Mouse (Mus musculus): Measurements from ENCODE around the gene Me1. TPM values are rescaled to one million over a fixed set of nuclear protein-coding genes. Genes with fewer than 3 reads are reported as not detected.

The Me1 gene
- total RNA-seq, 2 experiments from 2014 or later: 54.6 to 58.3 TPM

- peak; percentile 82 to 88 for DNase-seq (ENCODE audit: low spot score in 2 of 2)
- intact Hi-C loops (cut with DNase I): loop anchor here (2.0 kb wide), 1 partner anchor 106 kb away; the partner anchor contains the start of gene Dop1a
These were observed 123.0 kb downstream of the Me1 start for GRCm38 (mm10) chr9:86572636-86573291.

- DNase-seq (ENCODE audit: low spot score in 2 of 2): no peak
- intact Hi-C loops (cut with DNase I): loop anchor here (2.0 kb wide), 1 partner anchor 105 kb away; the partner anchor contains the start of gene Dop1a
These were observed 123.6 kb downstream of the Me1 start for GRCm38 (mm10) chr9:86572196-86572595.

GRCm38 (mm10) chr9:86571540-86572135, 124.1 kb downstream of the Me1 start, which contains the start of the genes Pgm3 and Rwdd2a:
Gene Pgm3, minus strand, starts transcription at chr9:86571842.
Gene Rwdd2a, plus strand, starts transcription at chr9:86571991.
- intact Hi-C loops (cut with DNase I): loop anchor here (2.0 kb wide), 1 partner anchor 105 kb away; the partner anchor contains the start of gene Dop1a
- DNase-seq (ENCODE audit: low spot score in 2 of 2): peak; percentile 96 to 97

DNA sequence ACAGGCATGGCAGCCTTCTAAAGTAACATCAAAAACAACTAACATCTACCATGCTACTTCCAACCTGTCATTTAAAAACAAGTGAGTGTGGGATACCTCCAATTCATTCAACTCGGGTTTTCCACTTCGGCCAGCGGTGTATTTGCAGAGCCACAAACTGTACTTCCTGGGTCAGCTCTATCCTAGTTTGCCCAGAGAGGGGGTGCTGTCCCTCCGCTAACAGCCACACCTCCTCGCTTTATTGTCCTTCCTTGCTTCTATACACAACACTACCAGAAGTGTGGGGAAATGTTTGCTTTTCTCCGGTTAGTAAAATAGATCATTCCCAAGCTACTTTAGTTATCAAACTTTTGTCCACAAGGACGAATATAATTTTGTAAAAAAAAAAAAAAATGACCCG, 124.8 kb downstream of the Me1 start:
- DNase-seq (ENCODE audit: low spot score in 2 of 2): no peak
- intact Hi-C loops (cut with DNase I): no loop called here

GRCm38 (mm10) chr9:86570261-86570890, 125.4 kb downstream of the Me1 start:
- no peak for DNase-seq (ENCODE audit: low spot score in 2 of 2)
- intact Hi-C loops (cut with DNase I): no loop called here

DNA sequence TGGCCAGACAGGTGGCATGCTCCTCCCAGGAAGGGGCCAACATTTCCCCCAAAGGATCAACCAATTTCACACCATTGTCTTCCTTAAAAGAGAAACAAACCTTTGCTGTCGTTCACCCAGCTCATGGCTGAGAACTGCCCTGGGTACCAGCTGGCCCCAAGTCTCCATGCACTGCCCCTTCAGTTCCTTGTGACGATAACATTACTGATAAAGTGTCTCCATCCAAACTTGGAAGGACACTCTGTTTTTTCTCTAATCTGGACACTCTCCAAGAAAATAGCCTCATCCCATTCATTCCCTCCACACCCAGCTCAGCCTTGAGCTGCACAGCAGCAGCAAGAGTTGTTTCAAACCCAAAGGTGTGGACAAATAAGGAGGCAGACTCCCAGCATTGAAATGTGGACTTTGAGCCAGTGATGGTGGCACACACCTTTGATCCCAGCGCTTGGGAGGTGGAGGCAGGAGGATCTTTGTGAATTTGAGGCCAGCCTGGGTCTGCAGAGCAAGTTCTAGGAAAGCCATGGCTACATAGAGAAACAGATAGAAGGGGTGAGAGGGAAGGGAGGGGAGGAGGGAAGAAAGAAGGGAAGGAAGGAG, 126.3 kb downstream of the Me1 start:
- intact Hi-C loops (cut with DNase I): no loop called here
- no peak for DNase-seq (ENCODE audit: low spot score in 2 of 2)

- DNase-seq (ENCODE audit: low spot score in 2 of 2): no peak
- intact Hi-C loops (cut with DNase I): no loop called here
These were observed 135.2 kb downstream of the Me1 start for GRCm38 (mm10) chr9:86560543-86560942.

DNA sequence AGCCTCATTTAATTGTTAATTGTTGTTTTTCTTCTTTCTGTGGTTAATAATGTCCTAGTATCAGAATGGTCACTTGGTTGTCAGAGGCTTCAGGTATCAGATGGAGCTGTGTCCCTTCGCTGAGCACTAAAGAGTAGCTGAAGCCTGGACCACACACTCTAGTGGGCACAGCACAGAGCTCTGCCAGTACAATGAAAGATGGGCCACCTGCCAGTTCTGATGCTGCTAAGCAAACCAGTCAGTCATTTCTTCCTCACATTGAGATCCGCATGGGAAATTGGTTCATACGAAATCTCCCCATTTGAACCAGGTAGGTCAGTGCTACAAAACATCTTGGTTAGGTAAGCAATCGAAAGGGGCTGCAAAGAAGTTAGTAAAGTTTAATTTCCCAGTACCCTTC, 141.1 kb downstream of the Me1 start:
- intact Hi-C loops (cut with DNase I): no loop called here
- DNase-seq (ENCODE audit: low spot score in 2 of 2): no peak

- intact Hi-C loops (cut with DNase I): no loop called here
- DNase-seq (ENCODE audit: low spot score in 2 of 2): no peak
These were observed 141.9 kb downstream of the Me1 start for GRCm38 (mm10) chr9:86553886-86554285.

- intact Hi-C loops (cut with DNase I): no loop called here
- no peak for DNase-seq (ENCODE audit: low spot score in 2 of 2)
These were observed 145.0 kb downstream of the Me1 start for GRCm38 (mm10) chr9:86550717-86551116.

DNA sequence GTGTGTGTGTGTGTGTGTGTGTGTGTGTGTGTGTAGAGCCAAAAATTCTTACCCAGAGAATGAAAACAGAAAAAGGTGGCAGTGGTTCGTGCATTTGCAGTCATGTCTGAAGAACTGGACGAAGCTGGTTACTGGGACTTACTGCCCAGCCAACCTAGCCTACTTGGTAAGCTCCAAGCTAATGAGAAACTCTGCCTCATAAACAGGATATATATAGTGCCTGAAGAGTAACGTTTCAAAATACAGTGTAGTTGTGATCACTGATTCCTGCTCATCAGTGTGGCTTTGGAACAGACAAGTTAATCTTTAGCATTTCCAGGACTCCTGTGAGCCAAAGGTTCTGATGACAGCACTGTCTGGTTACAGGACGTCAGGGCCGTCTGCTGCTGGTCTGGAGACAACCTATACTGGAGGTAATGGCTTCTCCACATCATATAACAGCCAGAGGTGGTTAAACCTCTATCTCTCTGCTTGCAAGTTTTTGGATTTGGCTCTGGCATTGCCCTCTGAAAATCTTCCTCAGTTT, 146.1 kb downstream of the Me1 start:
- no peak for DNase-seq (ENCODE audit: low spot score in 2 of 2)
- intact Hi-C loops (cut with DNase I): loop anchor here (5.0 kb wide), 1 partner anchor 37 kb away; no protein-coding TSS in a partner anchor

GRCm38 (mm10) chr9:86544559-86544958, 151.2 kb downstream of the Me1 start:
- no peak for DNase-seq (ENCODE audit: low spot score in 2 of 2)
- intact Hi-C loops (cut with DNase I): no loop called here

- intact Hi-C loops (cut with DNase I): no loop called here
- peak in 1 of 2 experiments; percentile 40 for DNase-seq (ENCODE audit: low spot score in 2 of 2)
These were observed 152.3 kb downstream of the Me1 start for GRCm38 (mm10) chr9:86543451-86543850.

GRCm38 (mm10) chr9:86534071-86534470, 161.7 kb downstream of the Me1 start:
- no peak for DNase-seq (ENCODE audit: low spot score in 2 of 2)
- intact Hi-C loops (cut with DNase I): no loop called here

Other genes with a start within 250 kb of the Me1 start
- 1 to 10 TPM; 3.8 to 4.5 TPM for gene Ube2cbp, start 231.0 kb downstream of the Me1 start, total RNA-seq (2021)
- gene Dop1a, start 228.8 kb downstream of the Me1 start, total RNA-seq (2021): 10 to 100 TPM; 51.3 to 58.1 TPM
- 10 to 100 TPM; 16.3 to 18.7 TPM for gene Pgm3, start 124.1 kb downstream of the Me1 start, total RNA-seq (2021)
- gene Rwdd2a, start 124.0 kb downstream of the Me1 start, total RNA-seq (2021): 10 to 100 TPM; 35.3 to 35.6 TPM
- 1 to 10 TPM; 6.4 to 6.5 TPM for gene Prss35, start 47.7 kb upstream of the Me1 start, total RNA-seq (2021)
- 100 to 1,000 TPM; 503 to 508 TPM for gene Snap91, start 184.7 kb upstream of the Me1 start, total RNA-seq (2021)

Measured in left cerebral cortex, postnatal 14 days (tissue).